Mouse (Mus musculus): ENCODE measurements at regions not wholly inside any gene's neighbourhood (a gene's known extent, or its start where the extent isn't known, plus 50 kb on each side); places are given as distances from the start of the nearest gene placed in this dataset.

- DNase-seq (ENCODE audit: inconsistent age in 2 of 2, low spot score in 1 of 2) = peak; percentile 36 to 50
Observed at GRCm38 (mm10) chr9:86961663-86962062, 53.7 kb upstream of the Ripply2 start.

GRCm38 (mm10) chr9:86957076-86957475 lies 58.3 kb upstream of the Ripply2 start:
- DNase-seq (ENCODE audit: inconsistent age in 2 of 2, low spot score in 1 of 2) = no peak

DNA sequence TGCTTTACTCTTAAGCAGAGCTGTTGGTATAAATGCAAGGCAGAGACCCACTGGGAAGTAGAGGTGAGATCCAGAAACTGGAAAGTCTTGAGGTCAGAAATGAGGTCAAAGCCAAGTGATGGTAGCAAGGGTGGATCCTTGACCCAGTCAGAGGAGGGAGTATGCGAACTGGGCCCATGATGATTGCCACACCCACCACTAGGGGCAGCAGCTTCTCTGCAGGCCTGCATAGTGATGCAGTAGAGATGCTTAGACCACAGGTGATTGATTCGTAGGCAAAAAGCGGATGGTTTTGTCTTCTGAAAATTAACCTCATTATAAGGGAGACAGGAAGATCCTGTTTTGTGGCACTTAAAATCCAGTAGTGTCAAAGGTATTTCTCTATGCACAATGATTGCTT lies 59.6 kb upstream of the Ripply2 start:
- no peak for DNase-seq (ENCODE audit: inconsistent age in 2 of 2, low spot score in 1 of 2)

DNA sequence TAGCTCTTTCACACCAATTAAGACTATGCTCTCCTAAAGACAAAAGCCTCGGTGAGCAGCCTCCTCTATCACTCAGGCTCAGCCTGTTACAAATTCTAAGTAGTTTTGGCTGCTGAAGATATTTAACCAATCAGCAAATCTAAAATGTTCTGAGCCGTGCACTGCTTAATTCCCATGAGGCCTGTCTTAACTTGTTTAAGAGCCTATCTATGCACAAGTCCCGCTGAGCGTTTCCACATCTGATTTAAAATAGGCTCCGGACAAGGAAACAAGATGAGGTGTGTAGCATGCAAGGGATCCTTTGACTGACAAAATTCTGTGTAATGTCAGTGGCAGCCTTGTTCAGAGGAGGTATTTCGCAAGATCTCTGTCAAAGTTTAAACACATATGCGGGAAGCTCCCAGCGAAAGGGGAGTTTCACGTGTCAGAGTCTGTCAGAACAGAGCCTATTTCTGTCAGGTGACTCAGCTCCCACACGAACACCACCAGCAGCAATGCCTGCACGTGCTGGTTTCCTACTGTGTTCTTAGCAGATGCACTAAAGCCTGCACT lies 63.3 kb upstream of the Ripply2 start:
- no peak for DNase-seq (ENCODE audit: inconsistent age in 2 of 2, low spot score in 1 of 2)

- no peak for DNase-seq (ENCODE audit: inconsistent age in 2 of 2, low spot score in 1 of 2)
Observed at GRCm38 (mm10) chr9:86949885-86950284, 65.5 kb upstream of the Ripply2 start.

- no peak for DNase-seq (ENCODE audit: inconsistent age in 2 of 2, low spot score in 1 of 2)
Observed at GRCm38 (mm10) chr9:86931196-86931595, 50.7 kb upstream of the Snap91 start.
